Mouse (Mus musculus) cortical plate, adult 2 months (tissue): Measurements from ENCODE around the gene Alkbh3.

Experiments used
- CTCF ChIP-seq: fragments of 200-500 bp; IDR thresholded peaks from 2 replicates; pipeline ENCODE4 v1.5.1; 2011; ENCODE audit warnings: mild to moderate bottlenecking, control low read depth, low read length; ENCODE audit not compliant: insufficient read depth; ENCODE audit errors: extremely low read depth
- POLR2A ChIP-seq: fragments of 200-500 bp; IDR thresholded peaks from 2 replicates; pipeline ENCODE4 v1.6.1; 2011; ENCODE audit warnings: mild to moderate bottlenecking, low read length, control low read depth; ENCODE audit not compliant: insufficient read depth; ENCODE audit errors: extremely low read depth

GRCm38 (mm10) chr2:94002331-94002730 lies 8.3 kb downstream of the Alkbh3 start:
- TF ChIP-seq CTCF (peak; percentile 95), POLR2A (no peak)
